Mouse (Mus musculus) lung, adult 18-20 months (tissue): ENCODE measurements around the gene C130060K24Rik.

Source experiments
- DNase-seq, 2 experiments: peaks; one replicate each; pipeline ENCODE4 v3.0.0; 2022; ENCODE audit warnings: mixed read lengths in 2 of 2

The C130060K24Rik gene

GRCm38 (mm10) chr6:65380918-65381772 is at the start of gene C130060K24Rik:
Gene C130060K24Rik, plus strand, starts transcription at chr6:65381105.
- no peak for DNase-seq

- DNase-seq = no peak
These were observed 46.7 kb upstream of the C130060K24Rik start for GRCm38 (mm10) chr6:65334246-65334645.

- DNase-seq = no peak
These were observed 41.5 kb upstream of the C130060K24Rik start for GRCm38 (mm10) chr6:65339391-65339790.

GRCm38 (mm10) chr6:65341360-65341759 is 39.5 kb upstream of the C130060K24Rik start:
- no peak for DNase-seq

GRCm38 (mm10) chr6:65347736-65348135 is 33.2 kb upstream of the C130060K24Rik start:
- DNase-seq = no peak

DNA sequence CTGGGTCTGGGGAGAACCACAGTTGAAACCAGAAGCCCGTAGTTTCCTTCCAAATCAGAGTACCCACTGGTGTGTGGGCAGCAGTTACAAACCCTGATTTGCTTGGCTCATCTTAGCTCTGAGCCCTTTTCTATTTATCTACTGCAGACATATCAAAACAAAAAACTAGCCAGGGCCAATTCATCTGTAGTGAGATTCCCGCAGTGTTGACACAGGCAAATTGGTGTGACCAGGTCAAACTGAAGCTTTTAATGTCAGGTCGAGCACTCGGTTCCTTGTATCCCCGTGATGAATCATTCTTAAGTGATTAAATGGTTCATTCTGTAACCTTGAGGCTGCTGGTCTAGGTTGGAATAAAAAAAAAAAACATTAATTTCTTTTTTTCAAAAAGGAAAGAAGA is 32.6 kb upstream of the C130060K24Rik start:
- no peak for DNase-seq

GRCm38 (mm10) chr6:65351622-65352021 is 29.3 kb upstream of the C130060K24Rik start:
- no peak for DNase-seq

- DNase-seq = no peak
These were observed 5.0 kb upstream of the C130060K24Rik start for GRCm38 (mm10) chr6:65375918-65376317.

DNA sequence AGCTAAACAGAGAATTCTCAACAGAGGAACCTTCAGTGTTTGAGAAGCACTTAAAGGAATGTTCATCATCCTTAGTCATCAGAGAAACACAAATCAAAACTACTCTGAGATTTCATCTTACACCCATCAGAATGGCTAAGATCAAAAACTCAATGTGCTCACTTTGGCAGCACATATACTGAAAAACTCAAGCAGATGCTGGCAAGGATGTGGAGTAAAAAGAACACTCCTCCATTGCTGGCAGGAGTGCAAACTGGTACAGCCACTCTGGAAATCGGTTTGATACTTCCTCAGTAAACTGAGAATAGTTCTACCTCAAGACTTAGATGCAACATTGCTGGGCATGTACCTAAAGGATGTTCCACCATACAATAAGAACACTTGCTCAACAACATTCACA is 41.0 kb downstream of the C130060K24Rik start:
- no peak for DNase-seq

DNA sequence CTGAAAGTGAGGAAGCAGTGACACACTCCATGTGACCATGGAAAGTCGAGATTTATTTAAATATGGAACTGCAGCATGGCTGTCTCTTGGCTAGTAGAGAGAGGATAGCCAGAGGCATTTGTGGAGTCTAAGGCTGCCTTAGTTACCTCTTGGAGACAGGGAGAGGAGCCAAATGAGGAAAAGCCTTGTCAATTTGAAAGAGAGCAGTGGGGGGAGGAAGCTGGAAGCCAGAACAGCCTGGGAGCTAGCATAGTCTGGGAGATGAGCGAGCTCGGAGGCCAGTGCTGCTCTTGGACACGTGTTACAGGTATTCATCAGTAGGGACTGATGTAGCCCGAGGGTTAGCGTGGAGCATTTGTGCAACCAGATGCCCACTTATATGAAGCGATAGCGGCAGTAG is 46.2 kb downstream of the C130060K24Rik start:
- DNase-seq = no peak

DNA sequence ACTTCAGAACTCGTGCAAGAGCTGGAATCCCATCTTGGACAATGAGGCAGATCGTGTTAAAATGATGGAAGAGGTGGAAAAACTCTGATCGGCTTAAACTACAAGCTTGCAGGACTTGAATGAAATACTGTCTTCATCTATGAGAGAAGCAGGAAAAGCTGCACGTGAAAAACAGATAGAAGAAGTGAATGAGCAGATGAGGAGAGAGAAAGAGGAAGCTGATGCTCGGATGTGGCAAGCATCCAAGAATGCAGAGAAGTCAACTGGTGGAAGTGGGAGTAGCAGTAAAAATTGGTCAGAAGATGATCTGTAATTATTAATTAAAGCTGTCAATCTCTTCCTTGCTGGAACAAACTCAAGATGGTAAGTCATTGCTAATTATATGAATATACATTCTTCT is 52.3 kb downstream of the C130060K24Rik start:
- no peak for DNase-seq

DNA sequence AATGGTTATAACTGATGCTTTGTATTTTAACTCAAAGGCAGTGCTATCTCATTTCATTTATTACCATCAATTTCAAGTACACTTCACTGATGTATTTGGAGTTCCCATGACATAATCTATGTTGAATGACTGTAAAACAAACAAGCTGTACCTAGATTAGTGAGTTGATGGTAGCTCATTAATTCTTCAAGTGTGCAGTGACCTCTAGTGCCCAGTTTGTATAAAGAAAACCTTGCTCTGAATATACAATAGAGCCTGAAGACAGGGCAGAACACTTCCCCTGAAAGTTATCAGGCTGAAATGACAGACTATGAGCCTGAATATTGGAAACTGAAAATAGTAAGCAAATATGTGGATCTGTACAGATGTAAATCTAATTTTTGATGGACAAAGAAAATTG is 72.6 kb downstream of the C130060K24Rik start:
- no peak for DNase-seq

DNA sequence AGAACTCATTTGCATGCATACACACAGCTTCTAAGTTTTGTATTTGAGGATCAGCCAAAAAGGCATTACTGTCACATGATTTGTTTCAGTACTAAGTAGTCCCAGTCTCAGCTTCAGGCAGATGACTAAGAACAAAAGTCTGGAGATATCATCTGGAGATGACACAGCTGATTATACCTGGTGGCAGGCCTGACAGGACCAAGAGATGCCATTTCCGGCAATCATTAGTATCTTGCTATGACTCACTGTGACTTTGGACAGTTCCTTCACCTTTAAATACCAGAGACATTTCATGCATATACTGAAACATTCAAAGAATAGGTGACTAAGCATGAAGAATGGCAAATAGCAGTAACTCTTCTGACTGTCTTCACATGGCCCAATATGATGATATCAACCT is 84.4 kb downstream of the C130060K24Rik start:
- no peak for DNase-seq

DNA sequence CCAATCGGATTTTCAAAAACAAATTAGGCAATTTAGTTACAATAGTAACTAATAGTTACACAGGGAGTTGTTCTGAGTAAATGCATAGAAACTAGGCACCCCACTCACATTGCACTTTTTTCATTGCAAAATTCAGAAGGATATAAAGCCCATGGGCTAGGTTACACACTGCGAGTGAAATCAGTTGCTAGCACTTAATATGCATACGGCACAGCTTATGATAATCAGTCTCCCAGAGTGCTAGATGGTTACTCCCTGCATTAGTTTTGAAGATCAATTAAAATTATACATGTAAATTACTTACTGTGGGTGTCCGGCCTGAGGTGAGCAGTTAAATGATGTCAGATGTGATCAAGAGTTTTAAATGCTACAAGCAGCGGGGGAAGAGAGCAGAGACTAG is 89.4 kb downstream of the C130060K24Rik start:
- DNase-seq = no peak

DNA sequence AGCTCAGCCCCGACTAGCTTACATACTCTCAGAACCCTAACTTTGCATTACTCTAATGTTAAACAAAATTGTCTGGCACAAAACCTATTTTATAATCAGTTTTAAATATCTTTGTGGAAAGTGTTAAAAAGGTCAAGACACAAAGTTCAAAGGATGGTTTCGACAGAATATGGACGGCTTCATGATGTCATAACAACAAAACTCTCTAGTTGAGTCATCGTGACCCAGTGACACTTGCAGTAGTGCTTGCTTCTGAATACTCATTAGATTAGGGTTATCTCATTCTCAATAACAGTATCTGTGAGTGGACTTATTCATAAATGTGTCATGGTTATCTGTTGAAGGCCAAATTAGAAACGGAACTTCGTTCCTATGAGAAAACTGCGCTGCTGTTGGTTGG is 91.5 kb downstream of the C130060K24Rik start:
- DNase-seq = no peak

- no peak for DNase-seq
These were observed 117.9 kb downstream of the C130060K24Rik start for GRCm38 (mm10) chr6:65498786-65499185.
